Mouse (Mus musculus): ENCODE measurements around the gene Gcc1.

The Gcc1 gene

GRCm38 (mm10) chr6:28428290-28428689 is at the start of gene Gcc1:
Gcc1 (minus strand) TSS chr6:28428390.
- DNase-seq (ENCODE audit: low read depth, low spot score) = no peak

GRCm38 (mm10) chr6:28474839-28475238 is 46.6 kb upstream of the Gcc1 start, which contains the start of gene Snd1:
Snd1 (plus strand) TSS chr6:28475139.
- DNase-seq (ENCODE audit: low read depth, low spot score) = no peak

GRCm38 (mm10) chr6:28474211-28474610 is 46.0 kb upstream of the Gcc1 start:
- DNase-seq (ENCODE audit: low read depth, low spot score) = no peak

GRCm38 (mm10) chr6:28471284-28472035 is 43.3 kb upstream of the Gcc1 start:
- no peak for DNase-seq (ENCODE audit: low read depth, low spot score)

GRCm38 (mm10) chr6:28470621-28471020 is 42.4 kb upstream of the Gcc1 start:
- DNase-seq (ENCODE audit: low read depth, low spot score) = no peak

- DNase-seq (ENCODE audit: low read depth, low spot score) = no peak
These were observed 41.9 kb upstream of the Gcc1 start for GRCm38 (mm10) chr6:28470017-28470602.

GRCm38 (mm10) chr6:28464630-28465029 is 36.4 kb upstream of the Gcc1 start:
- no peak for DNase-seq (ENCODE audit: low read depth, low spot score)

GRCm38 (mm10) chr6:28460534-28460933 is 32.3 kb upstream of the Gcc1 start:
- no peak for DNase-seq (ENCODE audit: low read depth, low spot score)

- no peak for DNase-seq (ENCODE audit: low read depth, low spot score)
These were observed 31.1 kb upstream of the Gcc1 start for GRCm38 (mm10) chr6:28459221-28459668.

GRCm38 (mm10) chr6:28450977-28451376 is 22.8 kb upstream of the Gcc1 start:
- DNase-seq (ENCODE audit: low read depth, low spot score) = no peak

GRCm38 (mm10) chr6:28450481-28450880 is 22.3 kb upstream of the Gcc1 start:
- DNase-seq (ENCODE audit: low read depth, low spot score) = no peak

- DNase-seq (ENCODE audit: low read depth, low spot score) = no peak
These were observed 21.1 kb upstream of the Gcc1 start, which contains the start of gene Pax4 for GRCm38 (mm10) chr6:28449253-28449652. Pax4 (minus strand) TSS chr6:28449353.

- DNase-seq (ENCODE audit: low read depth, low spot score) = no peak
These were observed 19.7 kb upstream of the Gcc1 start for GRCm38 (mm10) chr6:28447937-28448336.

GRCm38 (mm10) chr6:28431538-28431855 is 3.3 kb upstream of the Gcc1 start:
- DNase-seq (ENCODE audit: low read depth, low spot score) = no peak

- DNase-seq (ENCODE audit: low read depth, low spot score) = no peak
These were observed 2.8 kb upstream of the Gcc1 start for GRCm38 (mm10) chr6:28430795-28431537.

- no peak for DNase-seq (ENCODE audit: low read depth, low spot score)
These were observed 1.7 kb upstream of the Gcc1 start for GRCm38 (mm10) chr6:28429870-28430269.

GRCm38 (mm10) chr6:28427096-28427839 is 922 bp downstream of the Gcc1 start, which contains the start of gene Fscn3:
Fscn3 (plus strand) TSS chr6:28427789.
- no peak for DNase-seq (ENCODE audit: low read depth, low spot score)

GRCm38 (mm10) chr6:28425019-28425418 is 3.2 kb downstream of the Gcc1 start:
- DNase-seq (ENCODE audit: low read depth, low spot score) = no peak

GRCm38 (mm10) chr6:28423767-28424695 is 4.2 kb downstream of the Gcc1 start:
- peak; percentile 48 for DNase-seq (ENCODE audit: low read depth, low spot score)

- DNase-seq (ENCODE audit: low read depth, low spot score) = peak; percentile 33
These were observed 4.9 kb downstream of the Gcc1 start, which contains the start of gene Arf5 for GRCm38 (mm10) chr6:28423313-28423712. Arf5 (plus strand) TSS chr6:28423560.

Data from telencephalon, adult 2 months (tissue).